Mouse (Mus musculus): ENCODE data around the gene Gli2. TPM values are rescaled to one million over a fixed set of nuclear protein-coding genes. Genes with fewer than 3 reads are reported as not detected.

Gene Gli2
- 1 to 10 TPM; 3.4 TPM for total RNA-seq (2021)
- long read RNA-seq, experiment 1, partial matches to known transcripts = 1 of 2 reads
- long read RNA-seq, experiment 1, other reads (novel, unspliced or antisense) = 1 of 2 reads
- long read RNA-seq, experiment 2, full-length matches to known transcripts = 1 of 2 reads
- long read RNA-seq, experiment 2, partial matches to known transcripts = 1 of 2 reads
- long read RNA-seq, experiment 2, other reads (novel, unspliced or antisense) = 0 of 2 reads

GRCm38 (mm10) chr1:119053402-119053841, at the start of gene Gli2:
Gene Gli2, minus strand, starts transcription at chr1:119053619.
- peak; percentile 79 to 83 for DNase-seq (ENCODE audit: extremely low spot score in 1 of 2, low spot score in 2 of 2)
- peak; percentile 67 for TF ChIP-seq CTCF (IDR thresholded peaks at IDR 0.05)
- Histone ChIP-seq H3K4me3 (peak within 1 kb of the TSS; percentile 53), H3K27ac (peak within 1 kb of the TSS; percentile 38)
- intact Hi-C loops (cut with DNase I) = loop anchor here (5.0 kb wide), 2 partner anchors 71 to 141 kb away; no protein-coding TSS in a partner anchor

- no peak overlapping the region for H3K27ac ChIP-seq
- intact Hi-C loops (cut with DNase I) = no loop called here
- no peak for TF ChIP-seq CTCF (IDR thresholded peaks at IDR 0.05)
- DNase-seq (ENCODE audit: extremely low spot score in 1 of 2, low spot score in 2 of 2) = no peak
- no peak overlapping the region for H3K4me3 ChIP-seq
These were observed 44.6 kb upstream of the Gli2 start for GRCm38 (mm10) chr1:119097921-119098521.

- DNase-seq (ENCODE audit: extremely low spot score in 1 of 2, low spot score in 2 of 2) = peak; percentile 65 to 76
- TF ChIP-seq CTCF (IDR thresholded peaks at IDR 0.05) = peak; percentile 95
- no peak overlapping the region for H3K4me3 ChIP-seq
- H3K27ac ChIP-seq = no peak overlapping the region
- intact Hi-C loops (cut with DNase I) = loop anchor here (1.0 to 5.0 kb wide), 3 partner anchors 330 to 449 kb away; no protein-coding TSS in a partner anchor
These were observed 40.3 kb upstream of the Gli2 start for GRCm38 (mm10) chr1:119093739-119094138.

- Histone ChIP-seq H3K27ac (no peak overlapping the region), H3K4me3 (no peak overlapping the region)
- intact Hi-C loops (cut with DNase I) = loop anchor here (5.0 to 10.0 kb wide), 5 partner anchors 367 to 587 kb away; no protein-coding TSS in a partner anchor
- no peak for TF ChIP-seq CTCF (IDR thresholded peaks at IDR 0.05)
- no peak for DNase-seq (ENCODE audit: extremely low spot score in 1 of 2, low spot score in 2 of 2)
These were observed 36.6 kb upstream of the Gli2 start for GRCm38 (mm10) chr1:119089887-119090620.

DNA sequence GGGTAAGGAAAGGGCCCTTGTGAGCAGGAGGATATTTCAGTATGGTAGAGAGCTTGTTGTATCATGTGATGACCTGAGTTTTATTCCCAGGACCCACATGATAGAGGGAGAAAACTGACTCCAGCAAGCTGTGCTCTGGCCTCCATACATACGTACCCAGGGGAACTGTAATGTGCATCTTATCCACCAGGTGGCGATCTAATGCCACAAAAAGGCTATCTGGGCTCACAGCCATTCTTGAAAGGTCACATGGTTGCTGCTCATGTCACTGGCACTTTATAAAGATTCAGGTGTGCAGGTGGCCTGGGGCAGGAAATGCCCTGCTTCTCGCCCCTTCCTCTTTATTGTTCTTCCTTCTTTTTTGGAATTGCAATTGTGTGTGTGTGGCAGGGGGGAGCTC, 34.1 kb upstream of the Gli2 start:
- Histone ChIP-seq H3K27ac (no peak overlapping the region), H3K4me3 (no peak overlapping the region)
- peak; percentile 97 for TF ChIP-seq CTCF (IDR thresholded peaks at IDR 0.05)
- intact Hi-C loops (cut with DNase I) = loop anchor here (2.0 to 10.0 kb wide), 4 partner anchors 395 to 590 kb away; no protein-coding TSS in a partner anchor
- DNase-seq (ENCODE audit: extremely low spot score in 1 of 2, low spot score in 2 of 2) = peak; percentile 73 to 84

DNA sequence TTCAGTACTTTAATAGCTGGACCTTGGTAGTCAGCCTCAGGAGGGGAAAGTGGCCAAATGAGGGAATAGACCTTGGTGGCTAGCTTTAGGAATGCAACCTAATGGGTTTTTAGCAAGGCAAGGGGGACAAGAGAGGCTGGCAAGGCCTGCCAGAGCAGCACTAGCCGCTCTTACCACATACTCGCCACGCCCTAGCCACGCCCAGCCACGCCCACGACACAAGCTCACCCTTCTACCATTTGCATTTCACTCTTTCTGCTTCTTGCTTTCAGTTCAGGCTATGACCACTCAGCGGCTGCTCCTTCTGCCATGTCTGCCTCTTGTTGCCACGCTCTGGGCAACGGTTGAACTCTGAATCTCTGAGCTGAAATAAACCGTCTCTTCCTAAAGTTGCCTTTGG, 32.4 kb upstream of the Gli2 start:
- no peak for DNase-seq (ENCODE audit: extremely low spot score in 1 of 2, low spot score in 2 of 2)
- Histone ChIP-seq H3K4me3 (no peak overlapping the region), H3K27ac (no peak overlapping the region)
- intact Hi-C loops (cut with DNase I) = loop anchor here (2.0 to 10.0 kb wide), 4 partner anchors 397 to 592 kb away; no protein-coding TSS in a partner anchor
- TF ChIP-seq CTCF (IDR thresholded peaks at IDR 0.05) = no peak

DNA sequence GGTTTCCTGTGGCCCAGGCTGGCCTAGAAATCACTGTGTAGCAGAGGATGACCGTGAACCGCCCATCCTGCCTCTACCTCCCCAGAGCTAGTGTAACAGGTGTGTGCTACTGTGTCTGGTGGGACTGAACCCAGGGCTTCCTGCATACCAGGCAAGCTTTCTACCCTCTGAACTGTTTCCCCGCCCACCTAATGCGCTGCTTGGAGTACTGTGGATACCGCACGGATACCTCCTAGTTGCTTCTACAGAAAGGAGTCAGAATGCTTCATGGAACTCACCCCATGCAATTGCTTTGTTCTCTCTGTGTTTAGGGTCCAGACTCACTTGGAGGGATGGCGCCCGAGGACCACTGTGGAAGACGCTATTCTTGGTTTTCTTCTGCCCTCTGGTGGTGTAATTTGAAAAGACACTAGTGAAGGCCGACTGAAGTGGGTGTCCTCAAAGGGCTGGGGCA, 30.1 kb upstream of the Gli2 start:
- intact Hi-C loops (cut with DNase I) = loop anchor here (1.0 to 10.0 kb wide), 3 partner anchors 221 to 489 kb away; no protein-coding TSS in a partner anchor
- Histone ChIP-seq H3K4me3 (no peak overlapping the region), H3K27ac (no peak overlapping the region)
- DNase-seq (ENCODE audit: extremely low spot score in 1 of 2, low spot score in 2 of 2) = peak; percentile 38 to 56
- peak; percentile 73 for TF ChIP-seq CTCF (IDR thresholded peaks at IDR 0.05)

DNA sequence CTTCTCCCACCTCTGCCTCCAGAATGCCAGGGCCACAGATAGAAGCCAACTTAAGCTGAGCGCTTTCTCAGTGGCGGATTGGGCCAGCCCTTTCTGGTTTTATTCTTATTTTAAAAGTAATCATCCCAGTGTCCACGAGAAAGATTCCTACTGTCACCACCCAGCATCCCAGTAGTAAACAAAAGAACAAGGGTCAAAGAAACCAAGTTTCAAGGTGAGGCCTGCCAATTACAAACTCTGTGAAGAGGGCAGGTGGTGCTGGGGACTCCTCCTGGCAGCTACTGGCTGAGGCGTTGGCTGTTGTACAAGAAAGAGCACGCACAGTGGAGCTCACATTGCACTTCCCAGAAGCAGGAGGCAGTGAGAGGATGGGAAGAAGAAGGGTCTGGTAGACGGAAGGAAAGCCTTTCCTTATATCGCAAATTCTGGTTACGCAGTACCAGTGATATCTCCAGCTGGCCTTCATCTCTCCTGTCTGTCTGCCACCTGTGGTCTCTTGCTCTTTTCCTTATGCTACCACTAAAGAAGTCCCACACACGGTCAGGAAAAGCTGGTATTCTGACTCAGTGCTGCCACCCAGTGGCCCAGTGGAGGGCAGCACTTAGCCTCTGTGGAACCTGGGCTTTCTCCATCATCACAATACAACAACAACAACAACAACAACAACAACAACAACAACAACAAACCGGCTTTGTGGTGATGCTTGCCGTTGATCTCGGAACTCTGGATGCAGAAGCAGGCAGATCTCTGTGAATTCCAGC, 29.0 kb upstream of the Gli2 start:
- H3K27ac ChIP-seq = no peak overlapping the region
- TF ChIP-seq CTCF (IDR thresholded peaks at IDR 0.05) = peak; percentile 74
- peak; percentile 34 to 51 for DNase-seq (ENCODE audit: extremely low spot score in 1 of 2, low spot score in 2 of 2)
- intact Hi-C loops (cut with DNase I) = loop anchor here (5.0 to 10.0 kb wide), 2 partner anchors 220 to 488 kb away; no protein-coding TSS in a partner anchor
- H3K4me3 ChIP-seq = no peak overlapping the region

DNA sequence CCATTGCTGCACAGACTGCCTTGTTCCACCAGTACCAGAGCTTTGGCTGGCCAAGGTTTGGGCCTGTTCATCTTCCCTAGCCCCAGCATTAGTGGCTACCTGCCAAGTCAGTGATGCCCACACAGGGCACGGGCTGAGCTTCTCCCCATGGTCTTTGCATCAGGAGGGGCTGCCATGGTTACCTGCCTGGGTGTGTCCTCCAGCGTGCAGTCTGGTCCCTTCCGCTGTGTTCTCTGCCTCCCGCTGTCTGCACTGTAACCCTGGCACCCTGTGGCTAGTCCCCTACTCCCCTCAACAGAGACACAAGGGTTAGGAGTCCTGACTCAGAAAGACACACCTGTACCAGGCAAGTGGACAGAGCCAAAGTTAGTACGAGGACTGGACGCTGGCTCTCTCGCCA, 24.5 kb upstream of the Gli2 start:
- intact Hi-C loops (cut with DNase I) = no loop called here
- Histone ChIP-seq H3K27ac (no peak overlapping the region), H3K4me3 (no peak overlapping the region)
- TF ChIP-seq CTCF (IDR thresholded peaks at IDR 0.05) = no peak
- no peak for DNase-seq (ENCODE audit: extremely low spot score in 1 of 2, low spot score in 2 of 2)

- intact Hi-C loops (cut with DNase I) = no loop called here
These were observed 22.9 kb upstream of the Gli2 start for GRCm38 (mm10) chr1:119076333-119076732.

GRCm38 (mm10) chr1:119075916-119076315, 22.5 kb upstream of the Gli2 start:
- no peak overlapping the region for H3K27ac ChIP-seq
- no peak for DNase-seq (ENCODE audit: extremely low spot score in 1 of 2, low spot score in 2 of 2)
- no peak for TF ChIP-seq CTCF (IDR thresholded peaks at IDR 0.05)
- H3K4me3 ChIP-seq = no peak overlapping the region
- intact Hi-C loops (cut with DNase I) = no loop called here

More at GRCm38 (mm10) chr1:119076333-119076732, 22.9 kb upstream of the Gli2 start:
- H3K27ac ChIP-seq = no peak overlapping the region
- no peak for TF ChIP-seq CTCF (IDR thresholded peaks at IDR 0.05)
- no peak for DNase-seq (ENCODE audit: extremely low spot score in 1 of 2, low spot score in 2 of 2)
- H3K4me3 ChIP-seq = no peak overlapping the region

Data from left cerebral cortex, adult 2 months (tissue).